Mouse (Mus musculus) thymus, postnatal 0 days (tissue): Measurements from ENCODE around the gene R3hdml. TPM values are rescaled to one million over a fixed set of nuclear protein-coding genes. Genes with fewer than 3 reads are reported as not detected.
"Not testable (repeated sequence)": the region's sequence is repeated elsewhere in the genome, so short reads cannot be mapped to it uniquely, and the experiment has no call there.

Experiments
- DNase-seq: peaks from one replicate; pipeline ENCODE4 v3.0.0-alpha.2; 2015; ENCODE audit warnings: low spot score
- polyA plus RNA-seq: library from polyadenylated mRNA; unstranded; fragments of >200 nt; fragmentation: Nextera tagmentation; extraction: Ambion mirVana; gene quantifications from 2 replicates; pipeline ENCODE4 v1.2.1, GENCODE M21; 2015

The R3hdml gene
- 0.19 and 0.21 TPM in 2 replicates for polyA plus RNA-seq

GRCm38 (mm10) chr2:163492018-163492417 is at the start of gene R3hdml:
Gene R3hdml, plus strand, starts transcription at chr2:163492318.
- no peak for DNase-seq

- no peak for DNase-seq
Observed at GRCm38 (mm10) chr2:163443543-163443942, 48.6 kb upstream of the R3hdml start.

- no peak for DNase-seq
Observed at GRCm38 (mm10) chr2:163444017-163444416, 48.1 kb upstream of the R3hdml start.

- DNase-seq: no peak
Observed at GRCm38 (mm10) chr2:163447375-163447774, 44.7 kb upstream of the R3hdml start.

GRCm38 (mm10) chr2:163449276-163449675 is 42.8 kb upstream of the R3hdml start:
- no peak for DNase-seq

GRCm38 (mm10) chr2:163450668-163451295 is 41.3 kb upstream of the R3hdml start:
- DNase-seq: no peak

GRCm38 (mm10) chr2:163452738-163453137 is 39.4 kb upstream of the R3hdml start:
- no peak for DNase-seq

- DNase-seq: no peak
Observed at GRCm38 (mm10) chr2:163453378-163453777, 38.7 kb upstream of the R3hdml start.

GRCm38 (mm10) chr2:163458539-163459265 is 33.4 kb upstream of the R3hdml start:
- DNase-seq: no peak

- no peak for DNase-seq
Observed at GRCm38 (mm10) chr2:163459380-163459779, 32.7 kb upstream of the R3hdml start.

- DNase-seq: no peak
Observed at GRCm38 (mm10) chr2:163460622-163461021, 31.5 kb upstream of the R3hdml start.

GRCm38 (mm10) chr2:163461307-163461706 is 30.8 kb upstream of the R3hdml start:
- not testable (repeated sequence) for DNase-seq

GRCm38 (mm10) chr2:163462386-163462785 is 29.7 kb upstream of the R3hdml start:
- DNase-seq: no peak

GRCm38 (mm10) chr2:163462801-163463200 is 29.3 kb upstream of the R3hdml start:
- DNase-seq: no peak

GRCm38 (mm10) chr2:163463251-163463769 is 28.8 kb upstream of the R3hdml start:
- no peak for DNase-seq

- no peak for DNase-seq
Observed at GRCm38 (mm10) chr2:163463998-163464397, 28.1 kb upstream of the R3hdml start.

- no peak for DNase-seq
Observed at GRCm38 (mm10) chr2:163464562-163464961, 27.6 kb upstream of the R3hdml start.

GRCm38 (mm10) chr2:163466771-163467170 is 25.3 kb upstream of the R3hdml start:
- no peak for DNase-seq

- no peak for DNase-seq
Observed at GRCm38 (mm10) chr2:163467585-163467984, 24.5 kb upstream of the R3hdml start.

- DNase-seq: no peak
Observed at GRCm38 (mm10) chr2:163468866-163469265, 23.3 kb upstream of the R3hdml start.

GRCm38 (mm10) chr2:163469711-163470110 is 22.4 kb upstream of the R3hdml start:
- DNase-seq: no peak

- DNase-seq: no peak
Observed at GRCm38 (mm10) chr2:163471136-163471535, 21.0 kb upstream of the R3hdml start.
